Mouse (Mus musculus) embryonic facial prominence, embryonic 11.5 days (tissue): ENCODE measurements around the gene Smurf1. TPM values are rescaled to one million over a fixed set of nuclear protein-coding genes. Genes with fewer than 3 reads are reported as not detected.
A peak's percentile ranks its signal among the peaks of the same experiment; 100 is the strongest.

Experiments
- ATAC-seq: fragments of 200-750 bp; cut with Nextera tagmentation; replicated peaks from 2 replicates; pipeline ENCODE4 v1.8.0; 2017; ENCODE audit warnings: low read depth; ENCODE audit not compliant: insufficient number of reproducible peaks, low FRiP score, low TSS enrichment
- DNase-seq: peaks from one replicate; pipeline ENCODE4 v3.0.0-alpha.2; 2015; ENCODE audit warnings: low spot score
- H3K27ac ChIP-seq: fragments of 300-500 bp; sonication (generic); replicated peaks from 2 replicates; pipeline ENCODE4 v1.5.1; 2014; ENCODE audit warnings: mild to moderate bottlenecking, low read depth, low read length, control low read depth
- H3K27me3 ChIP-seq: fragments of 300-500 bp; sonication (generic); 2 replicates; pipeline ENCODE4 v1.6.1; 2014; ENCODE audit warnings: mild to moderate bottlenecking, low read length, moderate library complexity, mixed read lengths; ENCODE audit not compliant: control insufficient read depth, insufficient read depth
- H3K36me3 ChIP-seq: fragments of 300-500 bp; sonication (generic); replicated peaks from 2 replicates; pipeline ENCODE4 v1.6.1; 2014; ENCODE audit warnings: low read depth, mild to moderate bottlenecking, low read length, moderate library complexity, mixed read lengths; ENCODE audit not compliant: control insufficient read depth, insufficient read depth
- H3K4me1 ChIP-seq: fragments of 300-500 bp; sonication (generic); 2 replicates; pipeline ENCODE4 v1.6.1; 2014; ENCODE audit warnings: low read length, mixed read lengths; ENCODE audit not compliant: control insufficient read depth, insufficient read depth
- H3K4me2 ChIP-seq: fragments of 300-500 bp; sonication (generic); 2 replicates; pipeline ENCODE4 v1.6.1; 2014; ENCODE audit warnings: low read depth, mild to moderate bottlenecking, control low read depth, low read length, moderate library complexity
- H3K4me3 ChIP-seq: fragments of 300-500 bp; sonication (generic); 2 replicates; pipeline ENCODE4 v1.5.1; 2014; ENCODE audit warnings: low read depth, low read length, control low read depth
- H3K9ac ChIP-seq: fragments of 300-500 bp; sonication (generic); replicated peaks from 2 replicates; pipeline ENCODE4 v1.6.1; 2014; ENCODE audit warnings: mild to moderate bottlenecking, control low read depth, low read length
- H3K9me3 ChIP-seq: fragments of 300-500 bp; sonication (generic); replicated peaks from 2 replicates; pipeline ENCODE4 v1.6.1; 2016; ENCODE audit warnings: mild to moderate bottlenecking, low read length, inconsistent platforms, mixed read lengths; ENCODE audit not compliant: control insufficient read depth
- WGBS: fragments of 180-500 bp; shearing (Covaris S2); extraction: QIAGEN DNeasy Blood & Tissue Kit; methylation state at CpG from one replicate; pipeline ENCODE4 v1.1.7; 2014; 5-methylcytosine and 5-hydroxymethylcytosine counted together
- polyA plus RNA-seq: library from polyadenylated mRNA; unstranded; fragments of >200 nt; fragmentation: Nextera tagmentation; extraction: Ambion mirVana; gene quantifications from 2 replicates; pipeline ENCODE4 v1.2.1, GENCODE M21; 2014

The Smurf1 gene
- polyA plus RNA-seq, 1 experiment from 2014 or later, result 16.7 TPM

DNA sequence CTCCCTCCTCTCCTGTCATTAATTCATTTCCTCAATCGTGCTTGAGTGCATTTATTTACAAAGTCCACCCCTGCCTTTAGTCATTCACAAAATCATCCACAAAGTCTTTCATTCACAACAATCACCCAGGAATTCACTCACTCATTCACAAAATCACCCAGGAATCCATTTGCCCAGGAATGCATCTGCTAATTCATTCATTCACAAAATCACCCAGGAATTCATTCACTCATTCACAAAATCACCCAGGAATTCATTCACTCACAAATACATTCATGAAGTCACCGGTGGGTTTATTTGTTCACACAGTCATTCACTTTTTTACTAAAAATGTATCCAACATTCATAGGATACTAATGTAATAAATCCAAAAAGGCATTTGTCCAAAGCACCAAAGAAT, 24.4 kb upstream of the Smurf1 start:
- ATAC-seq, result no peak
- WGBS, result 67% methylated on average over 2 of the region's 2 CpGs
- no peak overlapping the region for H3K4me2 ChIP-seq
- H3K27ac ChIP-seq, result no peak overlapping the region
- no peak for DNase-seq
- no peaks in the 10 kb centered on the region for H3K4me1 ChIP-seq
- no peak overlapping the region for H3K9ac ChIP-seq
- H3K9me3 ChIP-seq, result no peaks in the 10 kb centered on the region
- no peaks in the 10 kb centered on the region for H3K36me3 ChIP-seq
- no peak overlapping the region for H3K4me3 ChIP-seq
- H3K27me3 ChIP-seq, result no peaks in the 10 kb centered on the region

GRCm38 (mm10) chr5:144989061-144989405, 23.4 kb upstream of the Smurf1 start:
- Histone ChIP-seq H3K4me1 (no peaks in the 10 kb centered on the region), H3K4me3 (no peak overlapping the region), H3K9me3 (no peaks in the 10 kb centered on the region), H3K4me2 (no peak overlapping the region), H3K9ac (no peak overlapping the region), H3K27me3 (no peaks in the 10 kb centered on the region), H3K36me3 (no peaks in the 10 kb centered on the region), H3K27ac (no peak overlapping the region)
- DNase-seq (peak; percentile 39), ATAC-seq (no peak)
- WGBS, result 81% methylated on average over 4 of the region's 4 CpGs

DNA sequence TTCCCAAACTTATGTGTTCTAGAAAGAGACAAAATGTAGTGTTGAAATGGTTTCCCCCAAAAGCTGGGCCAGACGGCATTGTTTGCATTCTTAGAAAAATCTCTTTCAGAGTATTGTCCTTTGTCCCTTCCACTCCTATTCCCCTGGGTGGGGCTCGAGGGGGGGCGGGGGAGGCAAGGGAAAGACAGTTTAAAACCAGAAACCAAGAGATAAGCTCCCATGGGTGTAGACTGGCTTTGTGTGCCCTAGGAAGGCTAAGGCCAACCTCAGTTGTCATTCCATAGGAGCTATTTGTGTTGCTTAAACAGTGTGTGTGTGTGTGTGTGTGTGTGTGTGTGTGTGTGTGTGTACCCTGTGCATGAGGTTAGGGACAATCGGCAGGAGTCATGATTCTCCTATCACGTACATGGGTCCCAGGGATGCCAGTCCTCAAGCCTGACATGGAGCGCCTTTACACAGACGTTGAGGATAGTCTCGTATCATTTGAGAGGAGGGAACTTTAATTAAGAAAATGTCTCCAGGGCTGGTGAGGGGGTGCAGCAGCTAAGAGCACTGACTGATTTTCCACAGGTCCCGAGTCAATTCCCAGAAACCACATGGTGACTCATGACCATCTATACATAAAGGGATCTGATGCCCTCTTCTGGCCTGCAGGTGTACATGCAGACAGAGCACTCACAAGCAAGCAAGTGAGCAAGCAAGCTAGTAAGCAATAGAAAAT, 22.9 kb upstream of the Smurf1 start:
- H3K36me3 ChIP-seq, result no peaks in the 10 kb centered on the region
- no peak for ATAC-seq

GRCm38 (mm10) chr5:144987561-144987960, 21.9 kb upstream of the Smurf1 start:
- Histone ChIP-seq H3K4me3 (no peak overlapping the region), H3K27me3 (no peaks in the 10 kb centered on the region), H3K9ac (no peak overlapping the region), H3K27ac (no peak overlapping the region), H3K4me1 (no peaks in the 10 kb centered on the region), H3K36me3 (no peaks in the 10 kb centered on the region), H3K9me3 (no peaks in the 10 kb centered on the region), H3K4me2 (no peak overlapping the region)
- DNase-seq (no peak), ATAC-seq (no peak)
- 93% methylated on average over 13 of the region's 13 CpGs for WGBS

More for the DNA sequence above, 22.9 kb upstream of the Smurf1 start:
- no peak overlapping the region for H3K27ac ChIP-seq
- no peaks in the 10 kb centered on the region for H3K9me3 ChIP-seq
- no peak overlapping the region for H3K4me2 ChIP-seq
- H3K27me3 ChIP-seq, result no peaks in the 10 kb centered on the region
- DNase-seq, result peak; percentile 69
- H3K4me1 ChIP-seq, result no peaks in the 10 kb centered on the region
- no peak overlapping the region for H3K4me3 ChIP-seq
- H3K9ac ChIP-seq, result no peak overlapping the region
- 55% methylated on average over 9 of the region's 9 CpGs for WGBS

DNA sequence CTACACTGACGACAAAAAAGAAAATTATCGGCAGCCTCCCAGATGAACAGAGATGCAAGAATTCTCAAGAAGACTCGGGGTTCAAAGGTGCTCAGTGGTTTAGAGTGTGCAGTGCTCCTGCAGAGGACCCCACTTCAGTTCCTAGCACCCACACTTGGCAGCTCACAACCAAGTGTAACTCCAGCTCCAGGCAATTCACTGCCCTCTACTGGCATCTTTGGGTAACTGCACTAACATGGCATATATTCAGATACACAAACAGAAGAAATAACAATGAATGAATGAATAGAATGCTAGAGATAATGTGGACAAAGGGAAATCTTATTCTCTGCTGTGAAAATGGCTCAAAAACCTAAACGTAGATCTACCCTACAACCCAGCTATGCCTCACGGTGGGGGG, 19.2 kb upstream of the Smurf1 start:
- no peaks in the 10 kb centered on the region for H3K9me3 ChIP-seq
- no peak overlapping the region for H3K4me3 ChIP-seq
- no peak for ATAC-seq
- no peak overlapping the region for H3K4me2 ChIP-seq
- no peak overlapping the region for H3K9ac ChIP-seq
- H3K27me3 ChIP-seq, result no peaks in the 10 kb centered on the region
- no peaks in the 10 kb centered on the region for H3K4me1 ChIP-seq
- H3K36me3 ChIP-seq, result no peaks in the 10 kb centered on the region
- WGBS, result 92% methylated on average over 5 of the region's 5 CpGs
- DNase-seq, result no peak
- H3K27ac ChIP-seq, result no peak overlapping the region

GRCm38 (mm10) chr5:144983227-144983626, 17.6 kb upstream of the Smurf1 start:
- Histone ChIP-seq H3K4me1 (no peaks in the 10 kb centered on the region), H3K9ac (no peak overlapping the region), H3K27me3 (no peaks in the 10 kb centered on the region), H3K36me3 (no peaks in the 10 kb centered on the region), H3K4me2 (no peak overlapping the region), H3K4me3 (no peak overlapping the region), H3K9me3 (no peaks in the 10 kb centered on the region), H3K27ac (no peak overlapping the region)
- no peak for DNase-seq
- ATAC-seq, result no peak
- WGBS, result 94% methylated on average over 3 of the region's 3 CpGs

- no peak overlapping the region for H3K27ac ChIP-seq
- DNase-seq (no peak), ATAC-seq (no peak)
- no peak overlapping the region for H3K9ac ChIP-seq
- H3K4me3 ChIP-seq, result no peak overlapping the region
- WGBS, result 78% methylated on average over 6 of the region's 6 CpGs
- H3K9me3 ChIP-seq, result no peaks in the 10 kb centered on the region
- no peaks in the 10 kb centered on the region for H3K4me1 ChIP-seq
- H3K4me2 ChIP-seq, result no peak overlapping the region
- H3K36me3 ChIP-seq, result no peaks in the 10 kb centered on the region
- no peaks in the 10 kb centered on the region for H3K27me3 ChIP-seq
Measured at GRCm38 (mm10) chr5:144979110-144979509, 13.5 kb upstream of the Smurf1 start.

DNA sequence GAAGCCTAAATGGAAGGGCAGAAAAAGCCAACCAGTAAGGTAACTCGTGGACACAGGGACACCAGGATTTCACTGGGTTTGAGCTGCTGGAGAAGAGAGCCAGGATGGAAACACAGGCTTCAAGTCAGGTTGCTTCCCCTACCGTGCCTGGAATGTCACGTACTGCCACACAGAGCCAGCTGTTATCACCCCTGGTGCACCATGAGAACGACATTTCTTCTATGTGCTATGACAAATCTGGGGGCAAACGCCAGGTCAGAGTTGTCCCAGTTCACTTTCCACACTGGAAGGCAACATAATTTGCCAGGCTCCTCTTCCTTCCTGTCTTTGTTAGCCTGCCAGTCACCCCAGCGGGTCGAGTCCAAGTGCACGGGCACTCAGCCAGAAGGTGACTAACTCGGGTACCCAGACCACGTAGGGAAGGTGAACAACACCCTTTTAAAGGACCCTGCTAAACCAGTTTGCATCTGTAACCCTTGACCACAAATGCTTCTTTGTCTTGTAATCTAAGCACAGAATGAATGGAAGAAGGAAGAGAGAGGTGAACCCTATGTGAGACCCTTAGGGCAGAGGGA, 13.0 kb upstream of the Smurf1 start:
- DNase-seq, result no peak
- Histone ChIP-seq H3K27ac (no peak overlapping the region), H3K27me3 (no peaks in the 10 kb centered on the region)

More for the DNA sequence above, 13.0 kb upstream of the Smurf1 start:
- Histone ChIP-seq H3K9ac (no peak overlapping the region), H3K4me3 (no peak overlapping the region), H3K9me3 (no peaks in the 10 kb centered on the region), H3K4me2 (no peak overlapping the region), H3K4me1 (no peaks in the 10 kb centered on the region), H3K36me3 (no peaks in the 10 kb centered on the region)
- ATAC-seq, result no peak
- 76% methylated on average over 10 of the region's 10 CpGs for WGBS
